Mouse (Mus musculus) CD4-positive, CD25-positive, alpha-beta regulatory T cell, adult 2 months (primary cell): Measurements from ENCODE around the gene Wfs1.
"Not testable (repeated sequence)": the region's sequence is repeated elsewhere in the genome, so short reads cannot be mapped to it uniquely, and the experiment has no call there.

Source experiments
- DNase-seq: peaks from one replicate; pipeline ENCODE4 v3.0.0-alpha.2; 2012; ENCODE audit warnings: low read depth, low spot score

Gene Wfs1

GRCm38 (mm10) chr5:36988781-36989624, at the start of gene Wfs1:
TSS of gene Wfs1 (minus strand) at chr5:36989205.
- DNase-seq = peak; percentile 96

GRCm38 (mm10) chr5:37036884-37037283, 47.9 kb upstream of the Wfs1 start:
- no peak for DNase-seq

- DNase-seq = no peak
Measured at GRCm38 (mm10) chr5:37035896-37036295, 46.9 kb upstream of the Wfs1 start.

GRCm38 (mm10) chr5:37035192-37035591, 46.2 kb upstream of the Wfs1 start:
- DNase-seq = no peak

GRCm38 (mm10) chr5:37030753-37031152, 41.7 kb upstream of the Wfs1 start:
- no peak for DNase-seq

GRCm38 (mm10) chr5:37029326-37029905, 40.4 kb upstream of the Wfs1 start:
- DNase-seq = peak; percentile 15

GRCm38 (mm10) chr5:37028486-37029311, 39.7 kb upstream of the Wfs1 start:
- DNase-seq = peak; percentile 71

- DNase-seq = peak; percentile 64
Measured at GRCm38 (mm10) chr5:37028104-37028485, 39.1 kb upstream of the Wfs1 start.

GRCm38 (mm10) chr5:37027701-37028100, 38.7 kb upstream of the Wfs1 start:
- peak; percentile 14 for DNase-seq

GRCm38 (mm10) chr5:37017222-37017621, 28.2 kb upstream of the Wfs1 start:
- DNase-seq = no peak

- peak; percentile 20 for DNase-seq
Measured at GRCm38 (mm10) chr5:37015612-37016310, 26.8 kb upstream of the Wfs1 start.

GRCm38 (mm10) chr5:37010666-37011317, 21.8 kb upstream of the Wfs1 start:
- DNase-seq = no peak

GRCm38 (mm10) chr5:37009761-37010160, 20.8 kb upstream of the Wfs1 start:
- not testable (repeated sequence) for DNase-seq

GRCm38 (mm10) chr5:37002001-37002400, 13.0 kb upstream of the Wfs1 start:
- peak; percentile 81 for DNase-seq

GRCm38 (mm10) chr5:37001002-37001401, 12.0 kb upstream of the Wfs1 start:
- no peak for DNase-seq

- DNase-seq = peak; percentile 9
Measured at GRCm38 (mm10) chr5:36997996-36998395, 9.0 kb upstream of the Wfs1 start.

- DNase-seq = peak; percentile 17
Measured at GRCm38 (mm10) chr5:36996410-36996809, 7.4 kb upstream of the Wfs1 start.

- no peak for DNase-seq
Measured at GRCm38 (mm10) chr5:36990631-36991350, 1.8 kb upstream of the Wfs1 start.

- no peak for DNase-seq
Measured at GRCm38 (mm10) chr5:36990196-36990595, 1.2 kb upstream of the Wfs1 start.

- DNase-seq = no peak
Measured at GRCm38 (mm10) chr5:36989625-36989977, 596 bp upstream of the Wfs1 start.
